Mouse (Mus musculus) lung, adult 2 months (tissue): Measurements from ENCODE around the gene Thsd4.

Experiments
- CTCF ChIP-seq: fragments of 200-500 bp; IDR thresholded peaks from 2 replicates; pipeline ENCODE4 v1.5.1; 2011; ENCODE audit warnings: mild to moderate bottlenecking, low read length, control low read depth; ENCODE audit not compliant: insufficient read depth
- POLR2A ChIP-seq: fragments of 200-500 bp; IDR thresholded peaks from 2 replicates; pipeline ENCODE4 v1.6.1; 2011; ENCODE audit warnings: low read depth, mild to moderate bottlenecking, control low read depth, low read length, borderline replicate concordance; ENCODE audit errors: extremely low read depth

GRCm38 (mm10) chr9:60364166-60364781 lies 157.6 kb downstream of the Thsd4 start:
- TF ChIP-seq CTCF (no peak), POLR2A (no peak)
